Mouse (Mus musculus) lung, adult 2 months (tissue): ENCODE results near the gene Anapc15-ps. TPM values are rescaled to one million over a fixed set of nuclear protein-coding genes. Genes with fewer than 3 reads are reported as not detected.

Source experiments
- DNase-seq: peaks from one replicate; pipeline ENCODE4 v3.0.0; 2022
- H3K4me1 ChIP-seq: fragments of 200-500 bp; 2 replicates; pipeline ENCODE4 v1.6.1; 2011; ENCODE audit warnings: low read length; ENCODE audit not compliant: control insufficient read depth, insufficient read depth
- H3K4me3 ChIP-seq: fragments of 200-500 bp; replicated peaks from 2 replicates; pipeline ENCODE3; 2011; ENCODE audit warnings: low read depth, mild to moderate bottlenecking, control low read depth, low read length; ENCODE audit errors: extremely low read depth
- CTCF ChIP-seq: fragments of 200-500 bp; IDR thresholded peaks from 2 replicates; pipeline ENCODE4 v1.5.1; 2011; ENCODE audit warnings: mild to moderate bottlenecking, low read length, control low read depth; ENCODE audit not compliant: insufficient read depth
- POLR2A ChIP-seq: fragments of 200-500 bp; IDR thresholded peaks from 2 replicates; pipeline ENCODE4 v1.6.1; 2011; ENCODE audit warnings: low read depth, mild to moderate bottlenecking, control low read depth, low read length, borderline replicate concordance; ENCODE audit errors: extremely low read depth
- WGBS: fragments of 180-500 bp; shearing (Covaris S2); methylation state at CpG from one replicate; pipeline ENCODE4 v1.1.7; 2018; 5-methylcytosine and 5-hydroxymethylcytosine counted together
- polyA plus RNA-seq: library from polyadenylated mRNA; depleted of rRNA; stranded (reverse); fragments of >200 nt; gene quantifications from 2 replicates; pipeline ENCODE4 v1.2.3, GENCODE M21; 2012

The Anapc15-ps gene
- polyA plus RNA-seq, 1 experiment: not detected

DNA sequence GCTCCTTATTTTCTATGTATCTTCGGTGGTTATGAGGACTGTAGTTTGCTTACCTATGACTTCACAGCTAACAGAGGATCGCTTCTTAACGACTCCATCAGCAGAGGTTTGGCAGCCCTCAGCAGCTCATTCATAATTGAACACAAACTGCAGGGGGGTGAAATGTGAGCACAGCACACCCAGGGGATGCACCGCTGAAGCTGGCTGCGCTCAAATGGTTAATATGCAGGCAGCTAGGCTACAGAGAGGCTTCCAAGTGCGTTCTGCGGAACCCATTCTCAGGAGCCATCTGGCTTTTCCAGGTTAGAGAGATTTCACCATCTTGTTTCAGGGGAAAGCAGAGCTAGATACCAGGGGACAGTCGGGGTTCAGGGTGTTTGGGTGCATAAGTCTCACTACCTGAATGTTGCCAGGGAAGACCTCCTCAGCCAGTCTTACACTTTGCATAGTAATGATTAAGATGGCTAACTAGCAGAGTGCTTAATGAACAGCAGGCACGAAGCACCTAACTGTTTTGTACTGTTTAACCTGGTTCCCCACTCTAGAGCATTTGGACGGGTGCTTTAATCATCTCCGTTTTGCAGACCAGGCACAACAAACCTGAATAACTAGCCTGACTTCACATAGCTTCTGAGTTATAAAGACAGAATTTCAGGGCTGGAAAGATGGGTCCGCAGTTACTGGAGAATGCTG lies 21.5 kb upstream of the Anapc15-ps start:
- whole genome bisulfite sequencing: 82% methylated on average over 12 of the region's 12 CpGs
- Histone ChIP-seq H3K4me1 (no peaks in the 10 kb centered on the region), H3K4me3 (no peak overlapping the region)
- TF ChIP-seq POLR2A: no peak
- no peak for TF ChIP-seq CTCF
- no peak for DNase-seq

DNA sequence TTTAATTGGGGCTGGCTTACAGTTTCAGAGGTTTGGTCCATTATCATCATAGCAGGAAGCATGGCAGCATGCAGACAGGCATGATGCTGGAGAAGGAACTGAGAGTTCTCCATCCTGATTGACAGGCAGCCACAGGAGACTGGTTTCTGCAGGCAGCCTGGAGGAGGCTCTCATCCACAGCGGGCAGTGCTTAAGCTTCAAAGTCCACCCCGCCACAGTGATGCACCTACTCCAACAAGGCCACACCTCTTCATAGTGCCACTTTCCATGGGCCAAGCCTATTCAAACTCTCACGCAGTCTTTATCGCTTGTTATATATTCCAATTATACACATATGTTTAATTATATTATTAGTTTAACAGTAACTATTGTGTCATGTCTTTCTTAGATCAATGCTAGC lies 18.1 kb upstream of the Anapc15-ps start:
- Histone ChIP-seq H3K4me3 (no peak overlapping the region), H3K4me1 (no peaks in the 10 kb centered on the region)
- WGBS: 91% methylated on average over 4 of the region's 4 CpGs
- TF ChIP-seq POLR2A (no peak), CTCF (no peak)
- no peak for DNase-seq

DNA sequence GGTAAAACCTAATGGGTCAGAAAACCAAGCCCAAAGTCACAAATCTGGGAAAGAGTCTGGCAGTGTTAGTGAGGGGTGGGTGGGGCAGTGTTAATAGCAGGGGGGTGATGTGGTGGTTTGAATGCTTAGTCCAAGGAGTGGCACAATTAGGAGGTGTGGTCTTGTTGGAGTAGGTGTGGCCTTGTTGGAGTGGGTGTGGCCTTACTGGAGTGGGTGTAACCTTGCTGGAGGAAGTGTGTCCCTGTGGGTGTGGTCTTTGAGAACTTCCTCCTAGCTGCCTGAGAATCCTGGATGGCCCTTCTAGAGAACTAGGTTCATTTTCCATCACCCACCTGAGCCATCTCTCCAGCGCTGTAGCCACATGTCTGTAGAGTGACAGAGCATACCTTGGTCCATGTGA lies 16.6 kb upstream of the Anapc15-ps start:
- no peak for TF ChIP-seq POLR2A
- TF ChIP-seq CTCF: no peak
- DNase-seq: no peak
- Histone ChIP-seq H3K4me3 (no peak overlapping the region), H3K4me1 (no peaks in the 10 kb centered on the region)
- WGBS: 87% methylated on average over 1 of the region's 1 CpGs

DNA sequence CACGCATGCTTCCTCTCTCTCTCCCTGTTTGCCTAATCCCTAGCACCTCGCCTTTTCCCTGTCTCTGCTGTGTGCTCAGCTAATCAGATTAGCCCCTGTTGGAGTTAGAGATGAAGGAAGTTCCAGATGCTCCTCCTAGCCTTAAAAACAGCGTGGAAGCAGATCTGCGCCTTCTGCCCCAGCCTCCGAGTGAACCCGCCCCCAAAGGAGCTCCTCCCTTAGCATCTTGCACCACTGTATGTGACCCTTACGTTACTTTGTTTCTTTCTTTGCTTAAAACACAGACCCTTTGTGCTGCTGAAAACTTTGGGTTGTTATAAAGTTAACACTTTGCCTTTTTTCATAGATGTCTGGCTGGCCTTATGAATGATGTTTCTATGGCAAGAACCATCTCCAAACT lies 15.8 kb upstream of the Anapc15-ps start:
- no peaks in the 10 kb centered on the region for H3K4me1 ChIP-seq
- TF ChIP-seq CTCF (no peak), POLR2A (no peak)
- WGBS: 81% methylated on average over 7 of the region's 7 CpGs
- no peak overlapping the region for H3K4me3 ChIP-seq
- no peak for DNase-seq

DNA sequence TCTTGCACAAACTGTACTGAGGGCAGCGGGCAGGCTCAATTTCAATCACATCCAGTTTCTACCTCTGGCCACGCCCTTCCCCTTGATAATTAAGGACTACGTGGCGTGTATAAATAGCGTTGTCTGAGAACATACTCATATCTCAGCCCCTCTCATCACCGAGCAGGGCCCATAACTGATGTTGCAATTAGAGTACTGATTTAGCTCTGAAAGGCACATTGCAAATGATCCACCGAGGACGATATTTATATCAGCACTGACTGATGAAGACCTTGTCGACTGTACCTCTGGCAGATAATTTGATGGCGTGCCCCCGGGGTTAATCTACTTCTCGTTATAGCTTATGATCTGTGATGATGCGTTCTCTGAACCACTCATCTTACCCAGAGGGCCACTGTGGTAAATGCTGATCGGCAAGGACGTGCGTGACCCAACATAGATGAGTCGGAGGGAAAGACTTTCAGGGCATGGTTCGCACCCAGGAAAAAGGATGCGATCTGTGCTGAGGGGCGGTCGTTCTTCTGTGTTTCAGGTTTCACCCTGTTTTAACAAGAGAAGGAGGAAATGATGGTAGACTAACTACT lies 14.4 kb upstream of the Anapc15-ps start:
- TF ChIP-seq CTCF (no peak), POLR2A (no peak)
- no peak for DNase-seq
- Histone ChIP-seq H3K4me1 (no peaks in the 10 kb centered on the region), H3K4me3 (no peak overlapping the region)
- 73% methylated on average over 21 of the region's 21 CpGs for WGBS

DNA sequence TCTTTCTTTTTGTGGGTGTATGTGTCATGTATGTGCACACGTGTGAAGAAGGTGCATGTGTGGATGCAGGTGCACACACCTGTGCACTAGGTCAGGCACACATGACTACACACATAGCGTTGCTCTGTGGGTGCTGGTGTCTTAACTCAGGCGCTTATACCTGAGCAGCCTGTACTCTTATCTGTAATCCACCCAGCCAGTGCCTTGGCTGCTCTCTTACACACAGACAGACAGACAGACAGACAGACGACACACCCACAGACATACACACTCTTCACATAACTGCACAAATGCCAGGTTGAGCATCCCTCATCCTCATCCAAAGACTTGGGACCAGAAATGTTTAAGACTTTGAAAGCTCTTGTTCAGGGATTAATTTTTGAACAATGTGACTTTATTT lies 12.8 kb upstream of the Anapc15-ps start:
- WGBS: 80% methylated on average over 4 of the region's 4 CpGs
- TF ChIP-seq CTCF (no peak), POLR2A (no peak)
- no peak for DNase-seq
- H3K4me3 ChIP-seq: no peak overlapping the region
- H3K4me1 ChIP-seq: no peaks in the 10 kb centered on the region

DNA sequence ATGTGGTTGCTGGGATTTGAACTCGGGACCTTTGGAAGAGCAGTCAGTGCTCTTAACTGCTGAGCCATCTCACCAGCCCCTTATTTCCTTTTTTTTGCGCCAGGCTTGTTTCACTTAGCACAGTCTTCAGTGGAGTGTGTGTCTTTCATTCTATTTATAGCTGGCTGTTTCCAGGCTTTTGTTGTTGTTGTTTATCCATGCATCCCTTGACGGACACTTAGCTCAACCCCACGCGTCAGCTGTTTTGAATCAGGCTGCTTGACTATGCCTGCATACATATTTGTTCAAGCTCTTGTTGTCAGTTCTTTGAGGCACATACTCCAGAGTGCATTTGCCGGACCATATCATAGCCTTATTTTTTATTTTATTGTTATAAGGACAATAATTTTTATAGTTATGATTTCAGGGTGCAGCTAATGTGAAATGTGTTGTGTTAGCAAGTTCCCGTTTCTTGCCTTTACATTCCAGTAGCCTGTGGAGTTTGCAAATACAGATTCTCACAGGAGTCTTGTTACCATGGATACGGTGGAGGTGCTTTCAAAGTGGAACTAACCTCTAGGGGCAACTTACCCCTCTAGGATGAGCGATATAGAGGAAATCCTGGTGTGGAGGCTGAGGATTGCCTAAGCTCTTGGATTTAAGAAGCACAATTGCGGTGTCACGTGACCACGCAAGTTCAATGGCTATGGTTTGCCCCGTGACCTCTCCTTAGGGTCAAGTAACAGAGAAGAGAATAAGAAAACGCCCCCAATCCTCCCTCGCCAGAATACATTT lies 11.7 kb upstream of the Anapc15-ps start:
- H3K4me3 ChIP-seq: no peak overlapping the region
- TF ChIP-seq CTCF: no peak
- WGBS: 38% methylated on average over 15 of the region's 15 CpGs
- no peak for DNase-seq
- no peaks in the 10 kb centered on the region for H3K4me1 ChIP-seq

DNA sequence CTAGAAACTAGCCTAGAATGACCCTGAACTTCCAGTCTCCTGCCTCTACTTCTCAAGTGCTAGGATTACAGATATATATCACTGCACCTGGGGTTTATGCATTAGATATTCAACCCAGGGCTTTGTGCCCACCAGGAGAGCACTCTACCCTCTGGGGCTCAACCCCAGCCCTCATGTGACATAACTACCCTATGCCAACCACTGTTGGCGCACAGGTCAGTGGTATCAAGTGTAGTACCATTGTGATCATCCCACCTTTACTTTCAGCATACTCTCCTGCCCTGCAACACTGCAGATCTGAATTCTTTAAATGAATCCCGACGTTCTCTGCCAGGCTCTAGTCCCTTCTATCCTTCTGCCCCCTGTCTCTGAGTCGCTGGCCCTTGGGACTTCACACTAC lies 11.0 kb upstream of the Anapc15-ps start:
- TF ChIP-seq POLR2A: no peak

DNA sequence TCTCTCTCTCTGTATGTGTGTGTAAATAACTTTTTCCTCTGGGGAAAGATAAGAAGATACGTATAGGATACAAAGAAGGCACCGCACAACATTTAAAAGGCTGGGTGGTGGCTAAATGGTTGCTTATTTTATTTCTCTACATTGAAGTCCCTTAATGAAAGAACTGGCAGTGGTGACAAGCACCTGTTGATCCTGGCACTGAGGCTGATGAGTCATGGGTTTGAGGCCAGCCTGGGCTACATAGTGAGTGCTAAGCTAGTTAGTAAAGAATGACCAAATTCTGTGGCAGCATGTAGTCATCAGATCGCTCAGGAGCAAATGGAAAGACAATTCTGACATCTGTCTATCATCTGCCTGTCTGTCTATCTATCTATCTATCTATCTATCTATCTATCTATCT lies 10.5 kb upstream of the Anapc15-ps start:
- TF ChIP-seq CTCF (no peak), POLR2A (no peak)
- WGBS: over 99% methylated on average over 3 of the region's 3 CpGs
- no peak for DNase-seq
- Histone ChIP-seq H3K4me1 (no peaks in the 10 kb centered on the region), H3K4me3 (no peak overlapping the region)

More for the DNA sequence above, 11.0 kb upstream of the Anapc15-ps start:
- 90% methylated on average over 4 of the region's 4 CpGs for WGBS
- no peak for DNase-seq
- Histone ChIP-seq H3K4me1 (no peaks in the 10 kb centered on the region), H3K4me3 (no peak overlapping the region)

DNA sequence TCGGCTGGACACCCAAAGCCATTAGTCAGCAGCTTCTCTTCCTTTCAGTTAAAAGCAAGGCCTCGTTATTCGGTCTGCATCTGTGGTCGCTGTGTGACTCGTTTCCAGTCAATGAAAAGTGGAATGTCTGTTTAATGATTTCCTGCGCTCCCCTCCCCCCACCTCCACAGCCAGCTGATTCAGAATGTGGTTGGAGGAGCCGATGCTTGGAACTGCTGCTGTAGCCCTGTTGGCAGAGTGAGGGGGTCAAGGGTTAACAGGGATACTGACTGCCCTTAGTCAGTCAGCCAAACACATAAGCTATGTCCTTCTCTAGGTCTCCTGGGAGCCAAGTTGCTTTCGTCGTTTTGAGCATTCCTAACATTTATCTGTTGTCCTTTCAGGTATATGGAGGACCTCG lies 9.7 kb upstream of the Anapc15-ps start:
- TF ChIP-seq CTCF (no peak), POLR2A (no peak)
- 70% methylated on average over 10 of the region's 10 CpGs for WGBS
- no peak for DNase-seq
- Histone ChIP-seq H3K4me3 (no peak overlapping the region), H3K4me1 (no peaks in the 10 kb centered on the region)
